Mouse (Mus musculus) kidney, embryonic 14.5 days (tissue): ENCODE results near the gene 3830406C13Rik. TPM values are rescaled to one million over a fixed set of nuclear protein-coding genes. Genes with fewer than 3 reads are reported as not detected.
A peak's percentile ranks its signal among the peaks of the same experiment; 100 is the strongest.

ENCODE experiments used
- ATAC-seq: fragments of 200-750 bp; cut with Nextera tagmentation; 2 replicates; pipeline ENCODE4 v1.8.0; 2017; ENCODE audit warnings: moderate number of reproducible peaks, mild to moderate bottlenecking, moderate TSS enrichment, moderate library complexity; ENCODE audit not compliant: low FRiP score, low TSS enrichment
- H3K27ac ChIP-seq: fragments of 300-500 bp; sonication (generic); 2 replicates; pipeline ENCODE4 v1.5.1; 2014; ENCODE audit warnings: low read depth, mild to moderate bottlenecking, low read length, moderate library complexity, mixed read lengths
- H3K27me3 ChIP-seq: fragments of 300-500 bp; sonication (generic); 2 replicates; pipeline ENCODE4 v1.6.1; 2014; ENCODE audit warnings: mild to moderate bottlenecking, low read length; ENCODE audit not compliant: control insufficient read depth, insufficient read depth
- H3K36me3 ChIP-seq: fragments of 300-500 bp; sonication (generic); 2 replicates; pipeline ENCODE4 v1.6.1; 2014; ENCODE audit warnings: low read length, mixed read lengths; ENCODE audit not compliant: control insufficient read depth, insufficient read depth
- H3K4me1 ChIP-seq: fragments of 300-500 bp; sonication (generic); 2 replicates; pipeline ENCODE4 v1.6.1; 2014; ENCODE audit warnings: low read length, mixed read lengths; ENCODE audit not compliant: control insufficient read depth, insufficient read depth
- H3K4me2 ChIP-seq: fragments of 300-500 bp; sonication (generic); replicated peaks from 2 replicates; pipeline ENCODE4 v1.6.1; 2014; ENCODE audit warnings: low read depth, mild to moderate bottlenecking, low read length
- H3K4me3 ChIP-seq: fragments of 300-500 bp; sonication (generic); 2 replicates; pipeline ENCODE4 v1.5.1; 2014; ENCODE audit warnings: mild to moderate bottlenecking, low read length
- H3K9ac ChIP-seq: fragments of 300-500 bp; sonication (generic); 2 replicates; pipeline ENCODE4 v1.6.1; 2014; ENCODE audit warnings: low read depth, mild to moderate bottlenecking, low read length, moderate library complexity
- H3K9me3 ChIP-seq: fragments of 300-500 bp; sonication (generic); 2 replicates; pipeline ENCODE4 v1.6.1; 2016; ENCODE audit warnings: low read length; ENCODE audit not compliant: control insufficient read depth
- WGBS: fragments of 180-500 bp; shearing (Covaris S2); extraction: QIAGEN DNeasy Blood & Tissue Kit; methylation state at CpG from one replicate; pipeline ENCODE4 v1.1.7; 2014; 5-methylcytosine and 5-hydroxymethylcytosine counted together
- polyA plus RNA-seq: library from polyadenylated mRNA; unstranded; fragments of >200 nt; fragmentation: Nextera tagmentation; extraction: Ambion mirVana; gene quantifications from 2 replicates; pipeline ENCODE4 v1.2.1, GENCODE M21; 2014

Gene 3830406C13Rik
- polyA plus RNA-seq, 1 experiment from 2014 or later: 41.6 TPM

GRCm38 (mm10) chr14:12346011-12346864 is 62.3 kb downstream of the 3830406C13Rik start:
- no peak overlapping the region for H3K27ac ChIP-seq
- H3K36me3 ChIP-seq: no peaks in the 10 kb centered on the region
- peak overlapping the region; percentile 14 for H3K4me3 ChIP-seq
- under 1% methylated on average over 50 of the region's 50 CpGs for WGBS
- ATAC-seq: no peak
- H3K4me2 ChIP-seq: peak overlapping the region; percentile 15; the same call in 1 of the 2 replicates
- H3K27me3 ChIP-seq: peaks cover 99% of the 10 kb centered on the region
- peaks cover 14% of the 10 kb centered on the region for H3K4me1 ChIP-seq
- no peaks in the 10 kb centered on the region for H3K9me3 ChIP-seq
- no peak overlapping the region for H3K9ac ChIP-seq

- Histone ChIP-seq H3K9ac (no peak overlapping the region), H3K27ac (no peak overlapping the region), H3K4me3 (peak overlapping the region; percentile 10), H3K27me3 (peaks cover 98% of the 10 kb centered on the region), H3K4me1 (peaks cover 14% of the 10 kb centered on the region), H3K4me2 (peak overlapping the region; percentile 15; the same call in 1 of the 2 replicates), H3K36me3 (no peaks in the 10 kb centered on the region), H3K9me3 (no peaks in the 10 kb centered on the region)
- ATAC-seq: no peak
- 1% methylated on average over 26 of the region's 26 CpGs for WGBS
Observed at GRCm38 (mm10) chr14:12346865-12347600, 63.1 kb downstream of the 3830406C13Rik start.

DNA sequence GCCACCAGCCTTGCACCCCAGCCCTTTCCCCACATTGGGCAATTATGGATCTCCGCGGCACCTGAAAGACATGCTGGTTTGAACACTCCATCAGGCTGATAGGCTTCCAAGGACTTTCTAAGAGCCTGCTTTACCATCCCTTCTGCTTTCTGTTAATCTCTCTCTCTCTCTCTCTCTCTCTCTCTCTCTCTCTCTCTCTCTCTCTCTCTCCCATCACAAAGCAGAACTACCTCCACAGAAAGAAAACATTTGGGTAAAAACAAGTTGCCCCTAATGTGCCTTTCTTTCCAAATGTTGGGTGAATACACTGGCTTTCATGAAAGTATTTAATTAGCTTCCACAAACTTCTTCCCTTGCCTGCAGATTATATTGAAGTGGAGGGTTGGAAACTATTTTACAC is 64.1 kb downstream of the 3830406C13Rik start, which contains the start of gene Fezf2:
Gene Fezf2, minus strand, starts transcription at position 101 of the 400 bp plus-strand sequence.
- Histone ChIP-seq H3K4me3 (peak within 1 kb of the TSS; percentile 10; the same call in 1 of the 2 replicates), H3K4me1 (peaks cover 14% of the 10 kb centered on the region), H3K27ac (no peak within 1 kb of the TSS), H3K4me2 (no peak within 1 kb of the TSS), H3K9ac (no peak within 1 kb of the TSS), H3K27me3 (peaks cover 98% of the 10 kb centered on the region), H3K9me3 (no peaks in the 10 kb centered on the region), H3K36me3 (no peaks in the 10 kb centered on the region)
- no peak for ATAC-seq
- WGBS: 0% methylated on average over 2 of the region's 2 CpGs

- peaks cover 12% of the 10 kb centered on the region for H3K4me1 ChIP-seq
- 3% methylated on average over 15 of the region's 15 CpGs for WGBS
- H3K4me2 ChIP-seq: no peak overlapping the region
- H3K9ac ChIP-seq: no peak overlapping the region
- no peak for ATAC-seq
- H3K27ac ChIP-seq: no peak overlapping the region
- H3K36me3 ChIP-seq: no peaks in the 10 kb centered on the region
- H3K27me3 ChIP-seq: peaks cover 91% of the 10 kb centered on the region
- H3K4me3 ChIP-seq: no peak overlapping the region
- H3K9me3 ChIP-seq: no peaks in the 10 kb centered on the region
Observed at GRCm38 (mm10) chr14:12349334-12350090, 65.5 kb downstream of the 3830406C13Rik start.

DNA sequence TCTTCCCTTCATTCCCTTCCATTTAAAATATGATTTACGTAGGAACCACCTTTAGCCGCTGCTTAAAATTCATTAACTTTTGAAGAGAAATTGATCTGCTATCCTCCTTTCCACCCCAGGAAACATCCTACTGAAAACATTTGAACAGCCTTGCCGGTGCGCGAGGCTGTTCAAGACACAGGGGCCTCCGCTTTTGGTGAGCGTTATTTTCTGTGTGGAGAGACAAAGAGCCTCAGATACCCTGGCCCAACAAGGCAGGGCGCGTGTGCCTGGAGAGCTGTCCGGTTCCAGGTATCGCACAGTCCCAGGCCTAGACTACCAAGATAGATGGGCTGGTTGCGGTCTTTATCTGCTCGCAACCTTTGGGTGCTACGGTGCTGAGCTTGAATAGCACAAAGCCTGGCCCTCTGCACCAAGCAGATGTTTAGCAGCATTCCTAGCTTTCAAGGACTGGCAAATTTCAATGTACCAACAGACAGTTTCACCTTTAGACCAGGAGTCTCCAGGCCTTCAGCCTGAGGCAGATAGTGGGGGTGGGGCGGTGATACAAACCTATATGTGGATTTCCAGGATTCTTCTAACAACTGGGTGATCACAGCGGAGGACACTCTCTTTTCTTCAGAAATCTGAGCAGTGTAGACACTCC is 66.4 kb downstream of the 3830406C13Rik start:
- whole genome bisulfite sequencing: 5% methylated on average over 16 of the region's 16 CpGs

More for the DNA sequence above, 66.4 kb downstream of the 3830406C13Rik start:
- peaks cover 82% of the 10 kb centered on the region for H3K27me3 ChIP-seq
- no peak overlapping the region for H3K27ac ChIP-seq
- no peaks in the 10 kb centered on the region for H3K36me3 ChIP-seq
- H3K4me2 ChIP-seq: no peak overlapping the region
- no peak for ATAC-seq
- no peaks in the 10 kb centered on the region for H3K9me3 ChIP-seq
- H3K4me3 ChIP-seq: no peak overlapping the region
- H3K4me1 ChIP-seq: 0 out of 2 replicates have a peak, but pooled peaks cover 4% of the 10 kb centered on the region
- no peak overlapping the region for H3K9ac ChIP-seq

Other genes starting within 250 kb of the 3830406C13Rik start
- gene Gm49355, start 197 bp upstream of the 3830406C13Rik start, polyA plus RNA-seq: 0.21 TPM in 1 of 2 replicates, not detected in the other
- gene Fezf2, start 64.0 kb downstream of the 3830406C13Rik start, polyA plus RNA-seq: not detected in 2 replicates